Mouse (Mus musculus): ENCODE measurements around the gene Rbbp9.

Rbbp9 gene

DNA sequence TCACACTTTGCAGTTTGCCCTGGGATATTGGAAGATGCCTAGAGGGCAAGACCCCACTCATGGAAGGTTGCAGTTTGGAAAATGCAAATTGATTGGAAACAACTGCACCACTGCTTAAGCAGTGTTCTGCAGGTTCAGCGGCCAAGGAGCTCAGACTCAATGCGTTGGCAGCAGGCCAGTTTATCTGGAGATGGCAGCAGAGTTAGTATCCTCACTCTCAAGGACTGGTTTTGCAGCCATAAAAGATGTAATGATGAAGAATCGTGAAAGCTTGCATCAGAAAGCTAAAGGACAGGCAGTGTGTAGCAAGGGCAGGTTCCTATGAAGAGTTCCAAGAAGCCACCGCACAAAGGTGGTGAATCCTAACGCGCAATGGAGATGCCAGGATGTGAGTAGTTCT, 48.5 kb downstream of the Rbbp9 start:
- no peak for DNase-seq (ENCODE audit: low spot score in 2 of 2)

Measured in urinary bladder, postnatal 4 days (tissue).